Mouse (Mus musculus) ovary, postnatal 10 days (tissue): ENCODE data around the gene Nemp1.

Source experiments
- DNase-seq: peaks from one replicate; pipeline ENCODE4 v3.0.0; 2022; ENCODE audit warnings: low spot score

Gene Nemp1

DNA sequence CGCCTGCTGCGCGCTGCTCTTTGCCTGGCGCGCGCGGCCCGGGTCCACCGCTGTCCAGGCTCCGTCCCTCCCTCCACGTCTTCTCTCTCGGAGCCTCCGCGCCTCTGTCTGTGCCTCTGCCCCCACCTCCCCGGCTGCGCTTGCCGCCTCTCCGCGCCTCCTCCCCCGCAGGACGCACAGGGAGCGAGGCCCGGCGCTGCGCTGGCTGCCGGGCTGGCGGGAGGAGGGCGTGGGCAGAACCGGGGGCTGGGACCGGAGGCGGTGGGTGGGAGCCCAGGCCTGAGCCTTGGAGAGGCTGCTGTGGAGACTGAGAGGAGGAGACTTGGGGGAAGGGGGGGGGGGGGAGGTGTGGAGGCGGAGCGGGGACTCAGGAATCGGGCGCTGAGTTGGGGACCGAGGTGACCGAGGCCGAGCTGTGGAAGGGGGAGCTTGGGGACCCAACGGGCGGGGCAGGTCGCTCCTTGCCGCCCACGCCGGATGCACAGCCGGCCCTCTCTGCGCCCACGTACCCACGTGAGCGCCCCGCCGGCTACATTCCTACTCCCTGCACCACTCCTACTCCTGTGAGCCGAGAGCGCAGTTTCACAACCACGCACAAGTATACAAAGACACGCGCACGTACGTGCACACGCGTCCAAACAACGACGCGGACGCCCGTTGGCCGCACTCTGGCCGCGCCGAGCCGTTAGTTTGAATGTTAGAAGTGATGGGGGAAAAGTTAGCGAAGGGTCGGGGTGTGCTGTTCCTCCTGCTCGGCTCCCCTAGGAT lies at the start of gene Nemp1:
Gene Nemp1 (plus strand): TSS at position 401 of the 768 bp plus-strand sequence.
- peak; percentile 84 for DNase-seq

DNA sequence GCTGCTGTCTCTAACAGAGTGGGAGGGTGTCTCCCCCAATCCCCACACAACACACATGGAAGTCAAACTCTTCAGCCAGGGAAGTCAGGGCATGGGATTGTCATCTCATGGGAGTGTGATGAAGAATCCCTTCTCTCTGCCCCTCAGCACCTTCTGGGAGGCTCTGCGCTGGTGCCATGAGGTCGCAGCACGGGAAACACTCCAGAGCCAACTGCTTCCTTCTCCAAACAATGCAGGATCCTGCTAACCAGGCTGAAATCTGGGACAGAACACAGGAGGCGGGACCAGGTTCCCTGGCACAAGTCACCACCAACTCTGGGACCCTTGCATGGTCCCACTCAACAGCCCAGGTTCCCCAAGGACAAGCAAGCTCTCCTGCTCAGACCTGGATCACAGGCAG lies 49.4 kb upstream of the Nemp1 start:
- DNase-seq: no peak

DNA sequence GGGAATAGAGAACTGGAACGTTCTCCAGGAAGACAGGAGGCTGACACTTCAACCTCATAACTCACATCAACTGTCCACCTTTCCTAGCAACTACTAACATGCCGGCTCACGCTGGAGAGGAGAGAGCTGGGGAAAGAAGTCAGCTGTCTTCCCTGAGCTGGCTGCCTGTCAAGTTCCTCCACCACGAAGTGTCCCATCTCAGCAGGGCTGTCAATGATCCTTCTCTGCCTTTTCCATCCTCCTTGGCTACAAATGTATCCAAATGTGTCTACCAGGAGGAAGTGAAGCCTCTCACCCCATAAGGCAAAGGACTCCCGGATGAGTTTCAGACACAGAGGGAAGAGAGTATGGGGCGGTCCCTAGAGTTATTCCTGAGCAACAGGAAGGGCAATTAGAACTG lies 48.5 kb upstream of the Nemp1 start:
- DNase-seq: no peak

DNA sequence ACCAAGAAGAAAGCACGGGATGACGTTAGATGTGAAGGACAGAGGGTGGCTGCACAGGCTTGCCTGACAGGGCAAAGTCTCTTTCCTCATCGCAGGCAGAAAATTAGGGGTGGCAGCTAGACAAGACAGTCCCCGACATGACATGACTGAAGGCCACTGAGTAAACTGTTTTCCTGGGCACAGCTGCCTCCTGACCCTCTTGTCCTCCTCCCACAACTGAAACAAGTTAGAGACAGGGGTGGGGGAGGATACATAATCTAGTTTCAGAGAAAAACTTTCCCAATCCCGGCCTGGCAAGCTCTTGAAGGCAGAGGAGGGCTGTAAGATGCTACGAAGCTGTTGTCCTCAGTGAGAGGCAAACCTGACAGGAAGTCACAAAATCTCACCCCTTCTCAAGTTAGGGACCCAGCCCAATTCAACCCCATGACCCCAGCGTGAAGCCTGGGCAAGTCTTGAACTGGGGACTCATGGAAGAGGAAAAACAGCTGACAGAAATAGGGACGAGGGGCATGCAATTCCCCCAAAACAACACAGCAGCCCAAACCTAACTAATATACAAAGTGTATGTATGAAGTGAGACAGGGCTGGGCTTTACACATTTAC lies 47.5 kb upstream of the Nemp1 start:
- DNase-seq: no peak

DNA sequence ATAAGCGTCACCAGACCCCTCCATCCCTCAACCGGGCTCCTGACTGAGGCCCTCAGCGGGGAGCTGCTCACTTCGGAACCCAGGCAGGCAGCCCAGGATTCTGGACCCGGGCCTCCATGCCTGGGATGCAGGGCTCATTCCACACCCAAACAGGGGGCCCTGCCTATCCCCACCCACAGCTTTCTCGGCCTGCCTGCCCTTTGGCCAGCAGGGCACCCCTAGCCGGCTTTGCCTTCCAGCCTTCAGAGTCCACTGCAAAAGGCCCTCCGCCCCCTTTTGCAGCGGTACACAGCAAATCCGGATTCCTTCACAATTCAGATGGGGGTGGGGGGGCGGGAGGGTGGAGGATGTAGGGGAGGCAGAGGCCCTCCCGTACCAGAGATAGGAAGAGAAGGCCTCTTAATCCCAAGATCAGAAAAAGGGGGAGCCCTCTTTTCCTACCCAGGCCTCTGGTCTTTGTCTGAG lies 46.7 kb upstream of the Nemp1 start:
- no peak for DNase-seq

DNA sequence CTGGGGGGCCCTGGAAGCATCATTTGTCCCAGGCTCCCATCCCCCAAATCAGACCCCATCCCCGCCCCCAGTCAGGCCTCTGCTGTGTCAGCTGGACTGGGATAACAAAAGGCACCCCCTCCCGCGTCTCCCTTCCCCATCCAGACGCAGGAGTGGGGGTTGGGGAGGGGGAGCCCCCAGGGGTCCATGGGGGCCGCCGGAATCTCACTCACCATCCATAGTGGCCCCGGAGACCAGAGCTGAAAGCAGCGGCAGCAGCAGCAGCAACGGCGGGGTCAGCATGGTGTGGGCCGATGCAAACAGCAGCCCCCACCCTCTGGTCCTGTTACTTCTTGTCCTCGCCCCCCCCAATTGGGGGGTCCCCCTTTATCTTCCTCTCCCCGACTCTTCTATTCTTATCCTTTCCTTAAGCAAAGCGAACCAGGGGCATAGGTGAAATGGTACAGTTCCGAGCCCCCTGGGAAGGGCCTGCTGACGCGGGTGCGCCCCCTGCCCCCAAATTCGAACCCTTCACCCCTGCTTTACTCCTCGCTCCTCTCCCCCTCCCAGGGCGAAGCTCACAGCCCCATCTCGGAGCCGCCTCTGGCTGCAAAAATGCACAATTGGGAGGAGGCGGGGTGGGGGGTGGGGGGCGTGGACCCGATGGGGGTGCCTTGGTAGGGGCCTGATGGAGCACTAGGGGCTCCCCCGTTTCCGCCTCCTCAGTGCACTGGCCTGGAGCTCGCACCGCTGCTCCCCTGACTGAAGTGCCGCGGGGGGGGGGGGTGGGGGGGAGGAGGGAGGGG lies 46.1 kb upstream of the Nemp1 start, which contains the start of gene Lrp1:
Gene Lrp1 (minus strand): TSS at position 743 of the 785 bp plus-strand sequence.
- DNase-seq: no peak

DNA sequence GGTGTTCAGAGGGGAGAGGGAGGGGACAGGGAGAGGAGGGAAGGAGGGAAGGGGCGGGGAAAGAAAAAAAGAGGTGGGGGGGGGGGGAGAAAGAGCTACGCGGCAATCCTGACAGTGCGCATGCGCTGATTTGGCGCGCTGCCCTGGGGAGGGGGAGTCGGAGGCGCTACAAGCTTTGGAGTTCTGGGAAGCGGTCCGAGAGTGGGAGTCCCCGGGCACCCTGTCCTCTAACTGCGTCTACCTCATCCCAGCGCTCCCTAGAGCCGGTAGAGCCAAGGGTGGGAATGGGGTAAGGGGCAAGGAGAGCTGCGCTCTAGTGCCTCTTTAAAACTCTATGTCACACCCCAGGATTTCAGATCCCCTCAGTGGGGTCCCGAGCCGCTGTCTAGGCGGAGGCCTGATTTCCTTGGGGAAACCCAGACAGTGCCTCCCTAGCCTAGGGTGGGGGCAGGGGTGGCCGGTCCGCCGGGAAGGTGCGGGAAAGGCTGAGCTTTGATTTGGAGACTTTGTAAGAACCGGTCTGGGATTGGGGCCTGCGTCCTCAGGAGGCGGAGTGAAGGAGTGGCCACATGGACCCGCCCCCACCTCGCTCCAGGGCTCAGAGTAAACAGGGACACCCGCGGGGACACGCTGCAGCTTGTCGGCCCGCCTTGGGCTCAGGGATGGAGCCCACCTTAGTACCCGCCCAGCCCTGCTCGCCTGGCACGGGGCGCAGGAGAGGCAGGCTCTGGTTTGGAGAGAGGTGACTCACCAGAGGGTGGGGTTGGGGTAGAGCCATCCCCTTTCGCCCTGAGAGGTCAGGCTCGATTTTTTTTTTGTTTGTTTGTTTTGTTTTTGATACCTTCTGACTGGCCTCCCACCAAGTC lies 45.3 kb upstream of the Nemp1 start:
- DNase-seq: peak; percentile 77

DNA sequence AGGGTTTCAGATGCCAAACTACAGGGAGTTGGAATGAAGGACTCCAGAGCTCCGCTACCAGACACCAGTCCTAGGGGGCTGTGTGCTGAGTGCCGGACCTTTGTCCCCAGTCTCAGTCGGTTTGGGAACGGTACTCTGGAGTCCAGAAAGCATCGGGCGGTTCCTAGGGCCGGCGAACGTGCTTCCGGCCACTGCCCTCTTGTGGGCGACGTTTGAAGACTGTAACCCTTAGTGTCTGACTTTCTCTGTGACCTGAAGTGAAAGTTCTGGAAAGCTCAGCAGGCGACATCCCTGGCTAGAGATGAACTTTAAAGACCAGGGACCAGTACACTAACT lies 44.7 kb upstream of the Nemp1 start:
- no peak for DNase-seq

DNA sequence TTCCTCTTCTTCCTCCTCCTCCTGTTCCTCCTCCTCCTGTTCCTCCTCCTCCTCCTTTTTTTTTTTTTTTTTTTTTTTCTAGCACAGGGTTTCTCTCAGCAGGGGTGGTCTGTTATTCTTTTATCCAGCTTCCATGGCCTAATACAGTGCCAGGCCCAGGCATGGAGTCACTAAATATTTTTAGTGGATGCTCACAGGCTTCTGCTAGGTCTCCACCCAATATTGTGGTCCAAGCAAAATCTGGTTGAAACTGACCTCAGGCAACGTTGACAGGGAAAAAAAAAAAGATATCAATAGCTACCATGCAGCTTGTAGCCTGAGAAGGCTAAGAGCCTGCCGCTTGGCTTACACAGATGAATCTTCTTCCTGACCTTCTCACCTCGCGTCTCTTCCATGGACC lies 44.0 kb upstream of the Nemp1 start:
- no peak for DNase-seq

DNA sequence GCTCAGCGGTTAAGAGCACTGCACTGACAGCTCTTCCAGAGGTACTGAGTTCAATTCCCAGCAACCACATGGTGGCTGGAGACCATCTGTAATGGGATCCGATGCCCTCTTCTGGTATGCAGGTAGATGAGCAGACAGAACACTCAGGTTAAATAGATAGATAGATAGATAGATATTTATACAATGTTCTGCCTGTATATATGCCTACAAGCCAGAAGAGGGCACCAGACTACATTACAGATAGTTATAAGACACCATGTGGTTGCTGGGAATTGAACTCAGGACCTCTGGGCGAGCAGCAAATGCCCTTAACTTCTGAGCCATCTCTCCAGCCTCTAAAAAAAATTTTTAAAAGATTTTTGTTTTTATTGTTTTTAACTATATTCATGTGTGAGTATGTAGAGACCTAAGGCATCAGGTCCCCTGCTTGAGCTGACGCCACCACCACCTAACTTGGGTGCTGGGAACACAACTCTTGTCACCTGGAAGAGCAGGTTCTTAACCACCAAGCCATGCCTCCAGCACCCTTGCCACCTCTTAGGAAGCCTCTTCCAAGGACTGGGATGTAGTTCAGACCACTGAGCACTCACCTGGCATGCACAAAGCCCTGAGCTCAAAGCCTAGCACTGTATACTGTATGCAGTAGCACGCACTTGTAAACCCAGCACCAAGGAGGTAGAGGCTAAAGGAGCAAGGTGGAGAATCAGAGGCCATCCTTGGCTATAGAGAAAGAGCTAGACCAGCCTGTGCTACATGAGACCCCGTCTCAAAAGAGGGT lies 43.1 kb upstream of the Nemp1 start:
- no peak for DNase-seq

DNA sequence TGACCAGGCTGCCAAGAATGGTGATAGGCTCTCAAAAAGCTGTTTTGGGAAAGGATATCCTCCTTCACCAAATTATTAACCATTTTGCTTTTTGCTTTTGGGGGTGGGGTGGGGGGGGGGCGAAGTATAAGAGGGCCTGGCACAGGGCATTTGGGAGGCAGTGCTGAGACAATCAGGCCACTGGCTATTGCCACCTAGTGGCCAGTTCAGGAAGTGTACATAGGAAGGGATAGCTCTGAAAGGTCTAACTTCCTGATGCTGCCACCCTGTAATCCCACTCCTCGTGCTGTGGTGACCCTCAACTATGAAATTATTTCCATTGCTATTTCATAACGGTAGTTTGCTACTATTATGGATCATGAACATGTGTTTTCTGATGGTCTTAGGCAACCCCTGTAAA lies 40.3 kb upstream of the Nemp1 start:
- DNase-seq: no peak

DNA sequence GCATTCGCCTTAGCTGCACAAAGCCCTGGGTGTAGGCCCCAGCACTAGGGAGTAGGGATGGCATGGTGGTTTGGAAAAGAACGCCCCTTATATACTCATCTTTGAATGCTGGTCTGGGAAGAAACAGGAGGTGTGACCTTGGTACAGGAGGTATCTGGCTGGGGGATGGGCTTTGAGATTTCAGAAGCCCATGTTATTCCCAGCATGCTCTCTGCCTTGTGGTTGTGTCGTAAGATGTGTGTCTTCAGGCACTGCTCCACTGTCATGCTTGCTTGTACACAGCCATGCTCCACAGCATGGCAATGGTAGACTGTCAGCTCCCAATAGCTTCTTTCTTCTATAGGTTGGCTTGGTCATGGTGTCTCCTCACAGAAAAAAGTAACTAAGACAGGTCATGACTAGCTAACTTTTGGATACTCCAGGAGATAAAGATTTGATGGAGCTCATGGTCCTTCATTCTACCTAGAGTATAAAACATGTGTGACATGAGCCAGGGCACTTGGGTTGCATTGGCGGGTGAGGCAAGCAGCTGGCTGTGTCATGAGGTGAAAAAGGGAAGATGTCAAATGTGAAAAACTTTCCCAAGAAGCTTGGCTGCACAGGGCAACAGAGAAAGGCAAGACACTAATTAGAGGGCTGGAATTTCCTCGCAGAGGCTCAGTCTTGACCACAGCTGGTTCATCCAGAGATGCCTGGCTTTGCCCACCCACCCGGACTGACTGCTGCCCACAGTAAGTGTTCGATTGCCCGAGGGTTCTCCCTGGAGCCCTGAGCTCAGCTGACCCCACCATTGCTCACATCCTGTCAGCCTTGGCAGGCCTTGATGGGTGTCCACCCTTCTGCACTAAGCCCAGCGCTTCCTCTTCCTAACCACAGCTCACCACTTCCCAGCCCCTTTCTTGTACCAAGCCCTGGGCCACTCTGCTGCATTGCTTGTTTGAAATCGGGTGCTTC lies 35.2 kb upstream of the Nemp1 start:
- no peak for DNase-seq

DNA sequence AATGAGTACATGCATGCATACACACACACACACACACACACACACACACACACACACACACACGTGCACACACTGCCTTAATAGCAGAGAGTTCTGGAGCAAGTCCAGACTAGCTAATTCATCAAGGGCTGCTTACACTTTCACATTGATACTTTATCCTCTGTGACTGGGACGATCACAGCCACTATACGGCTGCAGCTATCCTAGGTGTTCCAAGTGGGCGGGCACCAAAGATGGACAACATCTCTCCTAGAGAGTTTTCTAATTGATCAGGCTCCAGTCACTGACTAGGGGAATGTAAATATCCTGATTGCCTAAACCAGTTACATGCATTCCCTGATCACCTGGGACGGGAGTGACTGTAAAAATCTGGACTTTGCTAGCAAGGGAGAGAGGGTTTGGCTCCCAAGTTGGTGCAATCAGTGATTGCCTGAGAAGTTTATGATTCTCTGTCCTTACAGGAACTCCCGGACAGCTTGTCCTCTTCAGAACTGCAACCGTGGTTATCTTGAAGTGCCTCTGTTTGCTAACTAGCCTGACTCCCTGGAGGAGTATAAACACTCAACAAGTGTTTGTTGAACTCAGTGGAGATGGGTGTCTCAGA lies 33.9 kb upstream of the Nemp1 start:
- no peak for DNase-seq

DNA sequence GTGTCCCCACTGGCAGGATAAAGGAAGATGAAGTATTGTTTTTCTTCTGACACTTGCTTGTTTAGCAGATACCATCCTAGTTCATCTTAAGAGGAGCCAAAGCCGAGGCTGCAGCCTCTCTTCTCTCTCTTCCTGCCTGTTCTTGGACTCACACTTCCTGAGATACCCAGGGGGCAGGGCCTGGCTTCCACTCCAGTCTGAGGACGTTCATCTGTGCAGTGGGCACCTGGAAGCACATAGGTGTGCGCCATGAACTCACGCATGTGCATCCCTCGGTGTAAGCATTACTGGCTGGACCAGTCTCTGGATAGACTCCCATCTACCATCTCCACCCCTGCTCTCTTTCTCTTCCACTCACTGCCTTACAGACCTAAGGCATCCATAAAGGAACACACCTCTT lies 26.3 kb upstream of the Nemp1 start:
- no peak for DNase-seq

DNA sequence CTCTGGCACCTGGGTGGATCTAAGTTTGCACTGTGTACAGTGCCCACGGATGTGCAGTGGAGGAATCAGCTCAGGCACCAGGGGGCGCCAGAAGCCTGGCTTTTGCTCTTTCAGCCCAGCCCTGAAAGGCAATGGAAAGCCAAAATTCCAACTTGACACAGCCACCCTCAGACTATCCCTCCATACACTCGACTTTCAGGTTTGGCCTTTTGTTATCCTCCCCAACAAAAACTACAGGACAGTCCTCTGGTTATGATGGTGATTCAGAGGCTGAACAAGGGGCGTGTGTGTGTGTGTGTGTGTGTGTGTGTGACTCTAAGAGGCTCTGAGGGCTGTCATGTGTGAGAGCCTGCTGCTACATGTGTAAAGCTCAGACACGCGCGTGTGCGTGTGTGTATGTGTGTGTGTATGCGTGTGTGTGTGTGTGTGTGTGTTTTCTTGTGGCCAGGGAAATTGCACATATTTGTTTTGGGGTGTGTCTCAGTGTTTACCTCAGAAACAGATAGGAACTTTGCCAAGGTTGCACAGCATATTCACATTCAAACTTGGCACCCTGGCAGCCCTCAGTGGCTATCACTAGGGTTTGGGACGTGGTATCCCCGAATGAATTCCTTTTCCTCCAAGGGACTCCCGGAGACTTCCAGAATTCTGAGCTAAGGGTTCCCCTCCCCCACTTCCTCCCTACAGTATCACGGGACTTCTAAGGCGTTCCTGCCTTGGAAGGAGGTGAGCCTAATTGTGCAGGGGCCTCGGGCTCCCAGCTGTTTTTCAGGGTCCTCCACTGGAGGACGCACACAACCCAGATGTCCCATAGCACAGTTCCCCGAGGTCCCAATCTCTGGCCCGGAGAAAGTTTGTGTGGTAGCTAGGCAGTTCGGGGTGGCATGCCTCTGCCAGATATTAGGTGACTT lies 24.6 kb upstream of the Nemp1 start:
- peak; percentile 78 for DNase-seq

DNA sequence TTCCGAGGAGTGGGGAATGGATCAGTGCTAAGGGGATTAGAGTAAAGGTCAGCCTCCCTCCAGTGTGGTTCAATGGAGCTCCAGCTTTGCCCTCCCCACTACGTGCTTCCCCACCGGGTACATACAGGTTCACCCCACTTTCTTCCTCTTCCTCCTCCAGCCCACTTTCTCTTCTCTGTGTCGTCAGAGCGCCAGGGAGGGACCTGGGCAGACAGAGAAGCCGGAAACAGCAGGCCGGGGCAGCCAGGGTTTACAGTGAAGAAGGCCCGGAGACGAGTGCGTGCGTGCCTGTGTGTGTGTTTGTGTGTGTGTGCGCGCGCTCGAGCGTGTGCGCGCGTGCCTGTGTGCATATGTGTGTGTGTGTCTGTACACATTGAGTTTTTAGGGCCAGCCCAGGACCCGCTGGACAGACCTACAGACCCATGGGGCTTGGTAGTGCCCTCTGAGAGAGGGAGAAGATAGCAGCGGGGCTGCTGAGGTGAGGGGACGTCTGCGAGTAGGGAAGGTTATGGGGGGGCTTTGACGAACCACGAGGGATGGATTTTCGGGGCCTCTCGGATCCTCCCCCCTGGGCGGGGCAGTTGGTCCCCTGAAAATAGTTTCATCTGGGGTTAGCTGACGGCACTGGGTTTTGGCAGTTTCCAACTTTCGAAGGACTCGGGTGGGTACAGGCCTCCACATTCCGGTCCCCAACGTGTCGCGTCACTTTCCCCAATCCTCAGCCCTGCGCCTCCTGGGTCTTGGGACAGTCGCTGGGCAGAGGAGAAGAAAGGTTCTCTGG lies 23.7 kb upstream of the Nemp1 start, which contains the start of gene Stat6:
Gene Stat6 (plus strand): TSS at position 215 of the 781 bp plus-strand sequence.
- DNase-seq: peak; percentile 52

DNA sequence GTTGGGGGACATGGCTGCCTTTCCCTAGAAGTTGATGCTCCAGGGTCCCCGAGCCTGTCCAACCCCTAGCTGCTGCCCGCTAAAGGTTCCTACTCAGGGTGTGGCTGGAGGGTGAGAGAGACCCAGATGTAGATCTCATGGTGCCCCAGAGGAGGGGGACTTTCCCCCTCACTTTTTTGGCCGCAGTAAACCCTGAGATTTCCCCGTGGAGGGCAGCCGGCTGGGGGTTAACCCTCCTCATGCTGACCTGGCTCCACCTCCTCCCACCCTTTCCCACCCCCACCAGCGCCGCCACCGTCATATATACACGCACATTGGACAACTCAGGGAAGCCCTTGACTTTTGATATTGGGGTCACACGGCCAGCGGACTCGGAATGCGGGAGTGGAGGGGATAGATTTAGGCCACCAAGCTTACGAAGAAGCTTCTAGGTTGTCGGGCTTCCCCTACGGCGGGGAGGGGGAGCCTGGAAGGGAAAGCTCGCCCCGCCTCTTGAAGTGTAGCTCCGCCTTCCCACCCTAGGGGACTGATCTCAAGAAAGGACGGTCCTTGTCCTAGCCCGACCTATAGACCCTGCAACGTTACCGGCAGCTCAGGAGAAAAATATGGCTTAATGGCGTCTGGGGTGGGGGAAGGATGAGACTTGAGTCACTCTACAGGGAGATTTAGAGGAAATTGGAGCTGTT lies 23.0 kb upstream of the Nemp1 start:
- peak; percentile 57 for DNase-seq
